Mouse (Mus musculus) retina, postnatal 7 days (tissue): Measurements from ENCODE around the gene Lhfpl5.
"Not testable (repeated sequence)": the region's sequence is repeated elsewhere in the genome, so short reads cannot be mapped to it uniquely, and the experiment has no call there.

Experiments used
- DNase-seq: peaks from one replicate; pipeline ENCODE4 v3.0.0-alpha.2; 2012; ENCODE audit warnings: low read depth, low spot score

Lhfpl5 gene

GRCm38 (mm10) chr17:28575244-28576125 is at the start of gene Lhfpl5:
TSS of gene Lhfpl5 (plus strand) at chr17:28575641.
- peak; percentile 31 for DNase-seq

- no peak for DNase-seq
Measured at GRCm38 (mm10) chr17:28527184-28528042, 48.0 kb upstream of the Lhfpl5 start.

- peak; percentile 87 for DNase-seq
Measured at GRCm38 (mm10) chr17:28528043-28528351, 47.4 kb upstream of the Lhfpl5 start.

GRCm38 (mm10) chr17:28529116-28529515 is 46.3 kb upstream of the Lhfpl5 start:
- DNase-seq, result no peak

- DNase-seq, result no peak
Measured at GRCm38 (mm10) chr17:28530506-28530905, 44.9 kb upstream of the Lhfpl5 start, which contains the start of gene Armc12. TSS of gene Armc12 (plus strand) at chr17:28530806.

- DNase-seq, result no peak
Measured at GRCm38 (mm10) chr17:28531946-28532345, 43.5 kb upstream of the Lhfpl5 start.

- no peak for DNase-seq
Measured at GRCm38 (mm10) chr17:28532557-28532956, 42.9 kb upstream of the Lhfpl5 start.

- no peak for DNase-seq
Measured at GRCm38 (mm10) chr17:28533327-28533726, 42.1 kb upstream of the Lhfpl5 start.

GRCm38 (mm10) chr17:28537881-28538280 is 37.6 kb upstream of the Lhfpl5 start:
- no peak for DNase-seq

GRCm38 (mm10) chr17:28546925-28547324 is 28.5 kb upstream of the Lhfpl5 start:
- DNase-seq, result no peak

- no peak for DNase-seq
Measured at GRCm38 (mm10) chr17:28548550-28548949, 26.9 kb upstream of the Lhfpl5 start.

- no peak for DNase-seq
Measured at GRCm38 (mm10) chr17:28549111-28549510, 26.3 kb upstream of the Lhfpl5 start, which contains the start of gene Clpsl2. TSS of gene Clpsl2 (plus strand) at chr17:28549411.

GRCm38 (mm10) chr17:28553040-28553793 is 22.2 kb upstream of the Lhfpl5 start:
- peak; percentile 55 for DNase-seq

- not testable (repeated sequence) for DNase-seq
Measured at GRCm38 (mm10) chr17:28554021-28554420, 21.4 kb upstream of the Lhfpl5 start.

GRCm38 (mm10) chr17:28556635-28557396 is 18.6 kb upstream of the Lhfpl5 start:
- DNase-seq, result no peak

- DNase-seq, result no peak
Measured at GRCm38 (mm10) chr17:28557772-28558171, 17.7 kb upstream of the Lhfpl5 start.

- no peak for DNase-seq
Measured at GRCm38 (mm10) chr17:28560598-28560997, 14.8 kb upstream of the Lhfpl5 start, which contains the start of gene Clps. TSS of gene Clps (minus strand) at chr17:28560766.

GRCm38 (mm10) chr17:28561613-28562012 is 13.8 kb upstream of the Lhfpl5 start:
- no peak for DNase-seq

- no peak for DNase-seq
Measured at GRCm38 (mm10) chr17:28565181-28565580, 10.3 kb upstream of the Lhfpl5 start.

GRCm38 (mm10) chr17:28567541-28567940 is 7.9 kb upstream of the Lhfpl5 start:
- no peak for DNase-seq

- no peak for DNase-seq
Measured at GRCm38 (mm10) chr17:28571868-28572267, 3.6 kb upstream of the Lhfpl5 start.
